Mouse (Mus musculus) lung, postnatal 0 days (tissue): Measurements from ENCODE around the gene Iqcg. TPM values are rescaled to one million over a fixed set of nuclear protein-coding genes. Genes with fewer than 3 reads are reported as not detected.
"Not testable (repeated sequence)": the region's sequence is repeated elsewhere in the genome, so short reads cannot be mapped to it uniquely, and the experiment has no call there.

Experiments
- ATAC-seq: fragments of 200-750 bp; cut with Nextera tagmentation; 2 replicates; pipeline ENCODE4 v1.8.0; 2017; ENCODE audit warnings: moderate library complexity
- DNase-seq: peaks from one replicate; pipeline ENCODE4 v3.0.0-alpha.2; 2016; ENCODE audit warnings: low spot score
- H3K27ac ChIP-seq: fragments of 300-500 bp; sonication (generic); 2 replicates; pipeline ENCODE4 v1.5.1; 2014; ENCODE audit warnings: antibody characterized with exemption, mild to moderate bottlenecking, low read length, mixed read lengths
- H3K27me3 ChIP-seq: fragments of 300-500 bp; sonication (generic); replicated peaks from 2 replicates; pipeline ENCODE4 v1.6.1; 2014; ENCODE audit warnings: low read length, mixed read lengths; ENCODE audit not compliant: insufficient read depth
- H3K36me3 ChIP-seq: fragments of 300-500 bp; sonication (generic); 2 replicates; pipeline ENCODE4 v1.6.1; 2014; ENCODE audit warnings: low read length, mixed read lengths; ENCODE audit not compliant: insufficient read depth
- H3K4me1 ChIP-seq: fragments of 300-500 bp; sonication (generic); 2 replicates; pipeline ENCODE4 v1.6.1; 2014; ENCODE audit warnings: antibody characterized with exemption, low read depth, low read length, mixed read lengths; ENCODE audit not compliant: insufficient read depth
- H3K4me2 ChIP-seq: fragments of 300-500 bp; sonication (generic); replicated peaks from 2 replicates; pipeline ENCODE4 v1.6.1; 2014; ENCODE audit warnings: low read depth, mild to moderate bottlenecking, low read length, moderate library complexity, mixed read lengths
- H3K4me3 ChIP-seq: fragments of 300-500 bp; sonication (generic); 2 replicates; pipeline ENCODE4 v1.5.1; 2014; ENCODE audit warnings: low read depth, low read length
- H3K9ac ChIP-seq: fragments of 300-500 bp; sonication (generic); replicated peaks from 2 replicates; pipeline ENCODE4 v1.6.1; 2014; ENCODE audit warnings: low read depth, mild to moderate bottlenecking
- H3K9me3 ChIP-seq: fragments of 300-500 bp; sonication (generic); 2 replicates; pipeline ENCODE4 v1.6.1; 2016; ENCODE audit warnings: low read length, mixed read lengths
- CTCF ChIP-seq: IDR thresholded peaks from 2 replicates; pipeline ENCODE4 v1.5.1; 2016; ENCODE audit warnings: antibody characterized with exemption, mild to moderate bottlenecking
- EP300 ChIP-seq: IDR thresholded peaks from 2 replicates; pipeline ENCODE4 v1.6.1; 2016; ENCODE audit warnings: antibody characterized with exemption, mild to moderate bottlenecking, control low read depth
- WGBS: fragments of 180-500 bp; shearing (Covaris S2); extraction: QIAGEN DNeasy Blood & Tissue Kit; methylation state at CpG from one replicate; pipeline ENCODE4 v1.1.7; 2014; 5-methylcytosine and 5-hydroxymethylcytosine counted together
- polyA plus RNA-seq: library from polyadenylated mRNA; unstranded; fragments of >200 nt; fragmentation: Nextera tagmentation; extraction: Ambion mirVana; gene quantifications from 2 replicates; pipeline ENCODE4 v1.2.1, GENCODE M21; 2015

Gene Iqcg
- polyA plus RNA-seq, 1 experiment from 2014 or later, result 6.0 TPM

DNA sequence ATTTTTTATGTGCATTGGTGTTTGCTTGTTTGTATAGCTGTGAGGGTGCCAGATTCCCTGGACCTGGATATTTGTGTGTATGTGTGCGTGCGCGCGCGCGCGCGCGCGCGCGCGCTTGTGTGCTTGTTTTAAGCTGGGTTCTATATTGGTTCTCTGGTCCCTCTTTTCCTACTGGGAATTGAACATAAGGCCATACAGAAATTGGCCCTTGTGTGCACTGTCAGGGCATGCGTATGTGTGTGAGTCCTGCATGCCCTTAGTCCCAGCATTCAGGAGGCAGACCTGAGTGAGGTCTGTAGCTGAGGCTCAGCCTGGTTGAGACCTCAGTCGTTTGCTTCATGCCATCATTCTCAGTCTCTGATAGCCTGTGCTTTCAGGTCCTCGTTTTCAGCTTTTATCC is 2.0 kb upstream of the Iqcg start:
- no peak overlapping the region for H3K4me3 ChIP-seq
- WGBS, result 92% methylated on average over 16 of the region's 16 CpGs

DNA sequence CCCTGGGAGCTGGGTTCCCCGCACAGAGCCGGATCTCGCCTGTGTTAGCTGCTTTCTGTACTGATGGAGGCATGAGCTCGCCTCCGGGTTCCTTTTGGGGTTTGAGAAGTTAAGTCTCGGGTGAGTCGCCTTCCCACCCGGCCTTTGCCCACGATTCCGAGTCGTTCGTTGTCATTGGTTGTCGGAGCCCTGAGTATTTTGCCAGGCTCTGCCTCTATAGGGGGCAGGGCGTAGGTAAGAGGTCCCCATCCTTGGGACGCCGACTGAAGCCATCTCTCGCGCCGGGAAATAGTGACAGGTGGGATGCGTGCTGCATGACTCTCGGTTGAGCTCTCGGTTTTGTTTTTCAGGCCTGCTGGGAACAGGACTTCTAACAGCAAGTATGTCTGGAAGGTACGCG is 768 bp upstream of the Iqcg start:
- no peaks in the 10 kb centered on the region for H3K27me3 ChIP-seq
- DNase-seq, result peak; percentile 52
- H3K4me3 ChIP-seq, result peak overlapping the region; percentile 91
- peak; percentile 37 for ATAC-seq
- no peaks in the 10 kb centered on the region for H3K9me3 ChIP-seq
- TF ChIP-seq CTCF, result no peak
- TF ChIP-seq EP300, result no peak
- peak overlapping the region; percentile 67 for H3K4me2 ChIP-seq
- H3K36me3 ChIP-seq, result peaks cover 10% of the 10 kb centered on the region; the same call in 1 of the 2 replicates
- peak overlapping the region; percentile 90 for H3K27ac ChIP-seq
- H3K4me1 ChIP-seq, result peaks cover 6% of the 10 kb centered on the region; the same call in 1 of the 2 replicates
- WGBS, result under 1% methylated on average over 24 of the region's 24 CpGs
- peak overlapping the region; percentile 96 for H3K9ac ChIP-seq

More for the DNA sequence above, 2.0 kb upstream of the Iqcg start:
- Histone ChIP-seq H3K4me2 (no peak overlapping the region), H3K9me3 (no peaks in the 10 kb centered on the region), H3K4me1 (peaks cover 6% of the 10 kb centered on the region; the same call in 1 of the 2 replicates), H3K36me3 (peaks cover 10% of the 10 kb centered on the region; the same call in 1 of the 2 replicates), H3K27me3 (no peaks in the 10 kb centered on the region), H3K9ac (no peak overlapping the region), H3K27ac (no peak overlapping the region)
- ATAC-seq, result no peak
- TF ChIP-seq CTCF, result no peak
- no peak for DNase-seq

DNA sequence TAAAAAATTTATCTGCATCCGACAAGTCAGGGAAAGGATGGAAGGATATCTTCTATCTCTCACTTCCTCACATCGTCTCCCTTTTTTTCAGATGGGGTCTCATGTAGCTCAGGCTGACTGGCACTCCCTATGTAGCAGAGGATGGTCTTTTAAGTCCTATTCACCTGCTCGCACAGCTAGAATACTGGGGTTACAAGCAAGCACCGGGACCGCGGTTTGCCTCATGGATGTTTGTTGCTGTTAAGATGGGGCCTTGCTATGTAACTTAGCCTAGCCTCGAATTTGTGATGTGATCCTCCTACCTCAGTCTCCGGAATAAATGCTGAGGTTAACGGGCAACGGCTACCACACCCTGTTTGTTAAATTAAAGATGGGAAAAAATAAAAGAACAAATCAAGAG is 363 bp downstream of the Iqcg start:
- H3K36me3 ChIP-seq, result peaks cover 10% of the 10 kb centered on the region; the same call in 1 of the 2 replicates
- no peaks in the 10 kb centered on the region for H3K9me3 ChIP-seq
- ATAC-seq (no peak), DNase-seq (no peak)
- peak overlapping the region; percentile 67 for H3K4me2 ChIP-seq
- peaks cover 6% of the 10 kb centered on the region; the same call in 1 of the 2 replicates for H3K4me1 ChIP-seq
- no peaks in the 10 kb centered on the region for H3K27me3 ChIP-seq
- WGBS, result 16% methylated on average over 10 of the region's 10 CpGs
- no peak overlapping the region for H3K27ac ChIP-seq
- no peak overlapping the region for H3K9ac ChIP-seq
- H3K4me3 ChIP-seq, result peak overlapping the region; percentile 91; the same call in 1 of the 2 replicates
- no peak for TF ChIP-seq EP300
- no peak for TF ChIP-seq CTCF

DNA sequence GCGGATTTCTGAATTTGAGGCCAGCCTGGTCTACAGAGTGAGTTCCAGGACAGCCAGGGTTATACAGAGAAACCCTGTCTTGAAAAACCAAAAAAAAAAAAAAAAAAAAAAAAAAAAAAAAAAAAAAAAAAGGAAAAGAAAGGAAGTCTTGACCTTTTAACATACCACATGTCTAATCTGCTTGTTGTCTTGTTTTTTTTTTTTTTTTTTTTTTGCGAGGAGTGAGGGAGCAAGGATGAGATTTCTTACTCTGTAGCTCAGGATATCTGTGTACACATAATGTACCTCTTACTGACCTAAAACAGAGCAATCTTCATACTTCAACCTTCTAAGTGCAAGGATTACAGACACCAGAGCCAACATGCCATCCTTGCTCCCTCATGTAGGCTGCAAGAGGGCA is 1.1 kb downstream of the Iqcg start:
- not testable (repeated sequence) for ATAC-seq, H3K27me3 ChIP-seq, H3K4me1 ChIP-seq, DNase-seq, H3K4me3 ChIP-seq, H3K9me3 ChIP-seq, H3K4me2 ChIP-seq, H3K9ac ChIP-seq, H3K36me3 ChIP-seq, H3K27ac ChIP-seq
- WGBS, result 65% methylated on average over 2 of the region's 2 CpGs

DNA sequence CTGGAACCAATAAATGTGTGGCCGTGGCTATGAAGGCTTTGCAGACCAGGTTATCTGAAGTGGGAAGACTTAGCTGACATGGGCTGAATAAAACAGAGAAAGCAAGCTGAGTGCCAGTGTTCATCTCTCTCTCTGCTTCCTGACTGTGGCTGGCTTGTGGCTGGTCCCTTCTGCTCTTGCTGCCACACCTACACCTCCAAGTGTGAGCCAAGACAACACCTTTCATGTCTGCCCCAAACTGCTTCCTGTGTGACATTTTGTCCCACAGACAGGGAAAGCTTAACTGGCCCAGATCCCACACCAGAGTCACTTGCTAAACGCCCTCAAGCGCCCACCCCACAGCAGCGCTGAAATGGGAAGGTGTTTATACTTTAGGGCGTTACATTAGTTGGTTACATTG is 2.9 kb downstream of the Iqcg start:
- no peak for TF ChIP-seq CTCF
- no peak for TF ChIP-seq EP300
- Histone ChIP-seq H3K36me3 (peaks cover 3% of the 10 kb centered on the region; the same call in 1 of the 2 replicates), H3K27ac (no peak overlapping the region), H3K4me2 (no peak overlapping the region), H3K27me3 (no peaks in the 10 kb centered on the region), H3K4me1 (peaks cover 4% of the 10 kb centered on the region; the same call in 1 of the 2 replicates), H3K9ac (no peak overlapping the region), H3K9me3 (no peaks in the 10 kb centered on the region), H3K4me3 (no peak overlapping the region)
- WGBS, result 54% methylated on average over 5 of the region's 5 CpGs
- DNase-seq (no peak), ATAC-seq (no peak)

DNA sequence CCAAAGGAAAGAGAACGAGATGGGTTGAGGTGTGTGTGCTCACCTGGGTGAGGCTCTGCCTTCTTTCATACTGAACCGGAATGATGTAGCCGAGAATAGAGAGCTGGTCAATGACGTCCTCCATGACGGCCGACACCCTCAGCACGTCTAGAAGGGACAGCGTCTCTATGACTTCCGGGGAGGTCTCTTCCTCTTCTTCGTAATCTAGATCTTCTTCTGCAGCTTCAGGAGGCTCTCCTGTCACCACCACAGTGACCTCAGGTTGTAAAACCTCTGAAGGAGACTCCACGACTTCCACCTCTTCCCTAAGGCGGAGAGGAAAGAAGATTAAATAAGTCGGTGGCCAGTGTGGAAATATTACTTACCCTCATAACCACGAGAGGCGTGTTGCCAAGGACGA is 6.2 kb downstream of the Iqcg start:
- Histone ChIP-seq H3K4me2 (no peak overlapping the region), H3K9ac (no peak overlapping the region), H3K27ac (no peak overlapping the region), H3K36me3 (no peaks in the 10 kb centered on the region), H3K4me1 (no peaks in the 10 kb centered on the region), H3K27me3 (no peaks in the 10 kb centered on the region), H3K9me3 (no peaks in the 10 kb centered on the region), H3K4me3 (no peak overlapping the region)
- no peak for DNase-seq
- TF ChIP-seq EP300 (no peak), CTCF (no peak)
- WGBS, result 82% methylated on average over 16 of the region's 16 CpGs
- no peak for ATAC-seq

DNA sequence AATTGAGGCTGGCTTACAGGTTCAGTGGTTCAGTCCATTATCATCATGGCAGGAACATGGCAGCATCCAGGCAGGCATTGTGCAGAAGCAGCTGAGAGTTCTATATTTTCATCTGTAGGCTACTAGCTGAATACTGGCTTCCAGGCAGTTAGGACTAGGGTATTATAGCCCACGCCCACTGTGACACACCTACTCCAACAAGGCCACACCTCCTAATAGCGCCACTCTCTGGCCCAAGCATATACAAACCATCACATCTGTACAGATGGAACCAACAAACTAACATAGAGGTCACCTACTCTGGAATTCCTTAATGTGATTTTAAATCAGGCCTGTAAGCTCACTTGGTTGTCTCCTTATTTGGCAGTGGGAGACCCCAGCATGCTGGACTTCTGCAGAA is 7.3 kb downstream of the Iqcg start:
- 45% methylated on average over 2 of the region's 2 CpGs for WGBS
- Histone ChIP-seq H3K36me3 (no peaks in the 10 kb centered on the region), H3K27me3 (no peaks in the 10 kb centered on the region), H3K4me3 (no peak overlapping the region), H3K9me3 (no peaks in the 10 kb centered on the region), H3K4me2 (no peak overlapping the region), H3K9ac (no peak overlapping the region), H3K27ac (no peak overlapping the region), H3K4me1 (no peaks in the 10 kb centered on the region)
- no peak for ATAC-seq
- TF ChIP-seq CTCF, result no peak
- no peak for TF ChIP-seq EP300
- no peak for DNase-seq
